Comparison of ENCODE assay signal across 10 mouse cellular contexts in genomic region chr5:137381152-137381551, GRCm38 (mm10). TPM values are rescaled to one million over a fixed set of nuclear protein-coding genes. Genes with fewer than 3 reads are reported as not detected.
A peak's percentile ranks its signal among the peaks of the same experiment; 100 is the strongest.
DNase-seq lines count a peak whose midpoint lies in the region; ATAC-seq and TF ChIP-seq lines count a peak whose summit lies in the region.
"Had no signal": no experiment of that assay in that cellular context is flagged by ENCODE, and none has a peak within 500 bp of the region (broad histone marks: within the 10 kb centered on the region; RNA-seq: fewer than 3 reads in every experiment).

No protein-coding gene starts in this region.

- peak; percentile 58 to 77 for TF ChIP-seq CTCF in CH12.LX (conservative IDR thresholded peaks at IDR 0.05 in 1 of 2, IDR thresholded peaks at IDR 0.05 in 1 of 2; ENCODE audit: low read depth in 2 of 2, low read length in 2 of 2)
- TF ChIP-seq CTCF in gastrocnemius, adult 2 months (IDR thresholded peaks at IDR 0.05) = peak; percentile 76

- H3K4me3 ChIP-seq in heart, embryonic 12.5 days = no peak overlapping the region
- no peak overlapping the region for H3K4me3 ChIP-seq in CH12.LX (replicated peaks in 1 of 3; ENCODE audit: low read depth in 2 of 3, low read length in 2 of 3, poor library complexity in 1 of 3)
- H3K4me3 ChIP-seq in gastrocnemius, adult 2 months = no peak overlapping the region
- H3K4me3 ChIP-seq: erythroblast, embryonic 14.5 days; megakaryocyte, embryonic 14.5 days had no signal

- H3K27me3 ChIP-seq in heart, embryonic 12.5 days (replicated peaks) = no peaks in the 10 kb centered on the region
- peaks cover 54% of the 10 kb centered on the region for H3K27me3 ChIP-seq in CH12.LX (replicated peaks)

- H3K9ac ChIP-seq in heart, embryonic 12.5 days = no peak overlapping the region
- no peak overlapping the region for H3K9ac ChIP-seq in CH12.LX (ENCODE audit: insufficient read depth, low read depth)

- peak; percentile 67 for DNase-seq in heart, adult 8-10 months (ENCODE audit: low spot score)
- DNase-seq in CH12.LX (ENCODE audit: extremely low read depth) = peak; percentile 64
- DNase-seq in c-Kit-negative CD71-positive TER-119-positive erythroid progenitor cells, embryonic 14.5 days (ENCODE audit: low read depth, low spot score) = peak; percentile 42
- peak; percentile 66 for DNase-seq in gastrocnemius, adult 2 months
- DNase-seq in left cerebral cortex, postnatal 10 days (ENCODE audit: extremely low spot score in 1 of 2, low spot score in 2 of 2) = peak; percentile 40 to 63
- peak; percentile 69 for DNase-seq in thymus, postnatal 25 days

- in situ Hi-C loops in CH12.LX (cut with MboI; ENCODE audit: low pct_ligation_motif_present, low pct_unique_long_range_greater_than_20kb, low sequenced_read_pairs) = no loop called here

- 49% methylated on average over 4 of the region's 4 CpGs for WGBS in heart, embryonic 12.5 days

- TF ChIP-seq POLR2A in CH12.LX (IDR thresholded peaks at IDR 0.05; ENCODE audit: low read depth, low read length) = no peak

- no peaks in the 10 kb centered on the region for H3K79me2 ChIP-seq in CH12.LX (replicated peaks; ENCODE audit: control insufficient read depth, extremely low read depth, insufficient read depth, poor library complexity, severe bottlenecking)

- peak; percentile 69 for TF ChIP-seq RAD21 in CH12.LX (IDR thresholded peaks at IDR 0.05; ENCODE audit: low read depth, low read length)

- no peak overlapping the region for H3K4me2 ChIP-seq in heart, embryonic 12.5 days
- no peak overlapping the region for H3K4me2 ChIP-seq in CH12.LX (ENCODE audit: insufficient read depth, low read depth, poor library complexity, severe bottlenecking)

- dilution Hi-C loops in CH12.LX (cut with MboI; ENCODE audit: extremely low pct_ligation_motif_present, extremely low pct_unique_long_range_greater_than_20kb, low sequenced_read_pairs) = no loop called here

- TF ChIP-seq EP300 in CH12.LX (IDR thresholded peaks at IDR 0.05; ENCODE audit: low read length) = no peak

- peaks cover 12% of the 10 kb centered on the region for H3K4me1 ChIP-seq in heart, embryonic 12.5 days (replicated peaks)
- peaks cover 0 to 4% of the 10 kb centered on the region in 2 experiments; a peak in 2 of 4 replicates for H3K4me1 ChIP-seq in CH12.LX (ENCODE audit: control insufficient read depth in 1 of 2, insufficient read depth in 2 of 2)

- intact Hi-C loops in gastrocnemius, adult 2 months (cut with DNase I) = loop anchor here (5.0 kb wide), 1 partner anchor 89 kb away; the partner anchor contains the start of gene Ufsp1
- intact Hi-C loops in left cerebral cortex, postnatal 10 days (cut with DNase I) = no loop called here

- no peaks in the 10 kb centered on the region for H3K9me3 ChIP-seq in heart, embryonic 12.5 days (replicated peaks)
- H3K9me3 ChIP-seq in CH12.LX (replicated peaks; ENCODE audit: low read length) = no peaks in the 10 kb centered on the region
- H3K9me3 ChIP-seq: megakaryocyte, embryonic 14.5 days had no signal

- no peak for ATAC-seq in heart, embryonic 12.5 days (ENCODE audit: insufficient number of reproducible peaks, low FRiP score)
- ATAC-seq in neutrophil, adult 5-6 weeks (ENCODE audit: extremely low read depth, insufficient number of reproducible peaks, low FRiP score, poor library complexity, severe bottlenecking) = peak; percentile 37; the same call in 1 of the 2 replicates

- H3K27ac ChIP-seq in heart, embryonic 12.5 days (ENCODE audit: poor library complexity, severe bottlenecking) = no peak overlapping the region
- no peak overlapping the region for H3K27ac ChIP-seq in CH12.LX (ENCODE audit: insufficient read depth, low read depth)
- no peak overlapping the region for H3K27ac ChIP-seq in gastrocnemius, adult 2 months

- no peaks in the 10 kb centered on the region for H3K36me3 ChIP-seq in heart, embryonic 12.5 days
- no peaks in the 10 kb centered on the region for H3K36me3 ChIP-seq in CH12.LX (replicated peaks in 1 of 2; ENCODE audit: control insufficient read depth in 1 of 2, insufficient read depth in 1 of 2, low read length in 1 of 2)

TF ChIP-seq in CH12.LX, 34 proteins besides CTCF, POLR2A, EP300 and RAD21:
- TF ChIP-seq MAX (IDR thresholded peaks at IDR 0.05; ENCODE audit: low read length) = peak; percentile 87
- TF ChIP-seq IRF4 (IDR thresholded peaks at IDR 0.05; ENCODE audit: low read depth, low read length) = no peak
- peak; percentile 39 for TF ChIP-seq SMC3 (IDR thresholded peaks at IDR 0.05; ENCODE audit: low read depth, low read length)
- TF ChIP-seq POLR2AphosphoS2 (IDR thresholded peaks at IDR 0.05; ENCODE audit: low read depth, low read length) = no peak
- peak; percentile 20; the same call in 1 of the 2 replicates for TF ChIP-seq NELFE (IDR thresholded peaks at IDR 0.05; ENCODE audit: low read depth, low read length)
- TF ChIP-seq ETS1 (conservative IDR thresholded peaks at IDR 0.05; ENCODE audit: low read depth, low read length) = no peak
- no peak for TF ChIP-seq MAZ (IDR thresholded peaks at IDR 0.05; ENCODE audit: low read depth, low read length)
- peak; percentile 17; the same call in 1 of the 2 replicates for TF ChIP-seq USF2 (conservative IDR thresholded peaks at IDR 0.05; ENCODE audit: low read depth, low read length)
- TF ChIP-seq MYC (IDR thresholded peaks at IDR 0.05; ENCODE audit: low read depth, low read length) = peak; percentile 83
- TF ChIP-seq TCF12 (IDR thresholded peaks at IDR 0.05; ENCODE audit: low read depth, low read length) = peak; percentile 19; the same call in 1 of the 2 replicates
- no peak for TF ChIP-seq ZMIZ1 (IDR thresholded peaks at IDR 0.05; ENCODE audit: low read depth, low read length)
- TF ChIP-seq USF1 (IDR thresholded peaks at IDR 0.05; ENCODE audit: low read depth, low read length) = peak; percentile 31; the same call in 1 of the 2 replicates
- no peak for TF ChIP-seq BHLHE40 (IDR thresholded peaks at IDR 0.05; ENCODE audit: low read depth, low read length)

RNA-seq across cellular contexts. Expression of gene Ephb4, which starts 31.2 kb away (rescaled TPM):
- total RNA-seq in heart, adult 8-10 months (2022) = 10 to 100 TPM; 43.7 to 47.3 (median 46.3) TPM
- 53.1 and 55.6 TPM in 2 replicates for polyA plus RNA-seq in heart, embryonic 12.5 days (2016; fragmentation: Nextera tagmentation; extraction: Ambion mirVana)
- total RNA-seq in CH12.LX (2012; rRNA removed) = 1.6 and 2.2 TPM in 2 replicates
- 0.41 and 0.56 TPM in 2 replicates for total RNA-seq in CH12.LX (2014; rRNA removed)
- polyA plus RNA-seq in CH12.LX (2012; ENCODE audit: insufficient read length, low read depth) = 1.4 and 1.5 TPM in 2 replicates
- 10 to 100 TPM; 12.5 to 15.5 TPM for total RNA-seq in gastrocnemius, adult 2 months (2021)
- 1 to 10 TPM; 5.4 to 7.5 TPM for total RNA-seq in left cerebral cortex, postnatal 10 days (2021)
- total RNA-seq in neutrophil, adult 5-6 weeks (2017) = not detected in 2 replicates

RNA-seq across cellular contexts. Expression of gene Slc12a9, which starts 47.8 kb away (rescaled TPM):
- 1 to 10 TPM; 1.3 to 2.1 (median 2.0) TPM for total RNA-seq in heart, adult 8-10 months (2022)
- polyA plus RNA-seq in heart, embryonic 12.5 days (2016; fragmentation: Nextera tagmentation; extraction: Ambion mirVana) = 9.4 and 10.2 TPM in 2 replicates
- total RNA-seq in CH12.LX (2012; rRNA removed) (11.1 and 11.5 TPM in 2 replicates), CH12.LX (2014; rRNA removed) (2.8 and 3.0 TPM in 2 replicates)
- polyA plus RNA-seq in CH12.LX (2012; ENCODE audit: insufficient read length, low read depth) = 7.9 and 8.2 TPM in 2 replicates
- total RNA-seq in gastrocnemius, adult 2 months (2021) = 1 to 10 TPM; 2.0 to 2.4 TPM
- total RNA-seq in left cerebral cortex, postnatal 10 days (2021) = 10 to 100 TPM; 28.6 to 28.9 TPM
- total RNA-seq in neutrophil, adult 5-6 weeks (2017) = 38.5 and 44.8 TPM in 2 replicates
